Mouse (Mus musculus): ENCODE results near the gene Slc35f3. TPM values are rescaled to one million over a fixed set of nuclear protein-coding genes. Genes with fewer than 3 reads are reported as not detected.

Gene Slc35f3
- polyA plus RNA-seq, 1 experiment: 0.91 TPM

DNA sequence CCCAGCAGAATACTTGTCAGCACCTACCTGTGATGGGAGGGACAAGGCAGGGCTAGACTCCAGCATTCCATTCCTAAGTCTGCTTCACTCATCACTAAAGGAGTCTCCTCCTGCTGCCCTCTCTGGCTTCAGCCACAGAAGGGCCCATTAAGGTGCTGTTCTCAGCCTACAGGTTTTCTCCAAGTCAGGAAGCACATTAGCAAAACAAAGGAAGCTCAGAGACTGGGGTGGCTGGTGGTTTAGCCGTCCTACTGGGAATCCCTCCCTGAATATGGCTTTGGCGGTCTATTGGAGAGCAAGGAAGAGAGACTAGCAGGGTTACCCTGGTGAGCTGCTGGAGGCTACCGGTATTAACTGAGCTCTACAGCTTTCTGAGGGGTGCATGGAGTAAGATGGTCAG is 59.6 kb downstream of the Slc35f3 start:
- TF ChIP-seq POLR2A (IDR thresholded peaks at IDR 0.05; ENCODE audit: borderline replicate concordance, extremely low read depth, low read depth, low read length): no peak
- TF ChIP-seq CTCF (IDR thresholded peaks at IDR 0.05; ENCODE audit: insufficient read depth, low read length): no peak

DNA sequence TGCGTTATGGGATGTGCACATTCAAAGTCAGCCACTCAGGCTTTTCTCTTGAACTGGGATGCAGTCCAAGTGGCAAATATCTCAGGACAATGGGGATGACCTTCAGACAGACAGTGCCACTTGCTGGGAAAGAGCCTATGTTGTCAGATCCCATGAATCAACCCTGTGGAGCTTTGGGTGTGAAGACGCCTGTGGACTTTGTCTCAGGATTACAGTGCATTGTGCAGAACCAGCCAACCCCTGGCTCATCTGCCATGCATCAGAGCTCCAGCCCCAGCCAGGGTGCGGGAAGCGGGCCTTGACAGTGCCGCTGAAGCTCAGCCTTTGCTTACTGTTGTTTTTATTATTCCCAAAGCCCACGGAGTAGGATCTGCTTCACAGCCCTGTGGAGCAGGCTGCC is 60.9 kb downstream of the Slc35f3 start:
- TF ChIP-seq CTCF (IDR thresholded peaks at IDR 0.05; ENCODE audit: insufficient read depth, low read length): no peak
- no peak for TF ChIP-seq POLR2A (IDR thresholded peaks at IDR 0.05; ENCODE audit: borderline replicate concordance, extremely low read depth, low read depth, low read length)
- 80% methylated on average over 6 of the region's 6 CpGs for WGBS

More for the DNA sequence above, 59.6 kb downstream of the Slc35f3 start:
- no peak overlapping the region for H3K4me3 ChIP-seq (replicated peaks; ENCODE audit: extremely low read depth, low read depth, low read length)
- no peak for DNase-seq
- H3K4me1 ChIP-seq (ENCODE audit: control insufficient read depth, insufficient read depth, low read length): no peaks in the 10 kb centered on the region; the same call in 1 of the 2 replicates
- WGBS: 46% methylated on average over 3 of the region's 3 CpGs

DNA sequence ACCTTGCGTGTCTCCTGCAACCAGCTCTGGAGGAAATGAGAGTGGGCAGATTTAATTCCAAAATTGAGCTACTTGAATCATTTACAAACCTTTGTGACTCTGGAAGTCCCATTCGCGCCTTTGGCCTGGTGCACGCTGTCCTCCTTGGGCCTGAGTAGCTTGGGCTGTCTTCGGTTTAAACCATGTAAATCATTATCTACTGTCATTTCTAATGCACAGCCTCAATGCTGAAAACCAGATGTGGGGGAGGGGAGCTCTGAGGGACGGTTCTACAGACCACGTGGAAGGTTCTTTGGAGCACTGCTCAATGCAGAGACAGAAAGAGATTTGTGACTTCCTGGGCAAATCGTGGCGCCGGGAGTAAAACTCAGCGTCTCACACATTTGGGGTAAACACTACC is 61.7 kb downstream of the Slc35f3 start:
- H3K4me3 ChIP-seq (replicated peaks; ENCODE audit: extremely low read depth, low read depth, low read length): no peak overlapping the region
- no peak for TF ChIP-seq CTCF (IDR thresholded peaks at IDR 0.05; ENCODE audit: insufficient read depth, low read length)
- no peak for TF ChIP-seq POLR2A (IDR thresholded peaks at IDR 0.05; ENCODE audit: borderline replicate concordance, extremely low read depth, low read depth, low read length)
- no peak for DNase-seq
- no peaks in the 10 kb centered on the region; the same call in 1 of the 2 replicates for H3K4me1 ChIP-seq (ENCODE audit: control insufficient read depth, insufficient read depth, low read length)
- 60% methylated on average over 11 of the region's 11 CpGs for WGBS

More for the DNA sequence above, 60.9 kb downstream of the Slc35f3 start:
- DNase-seq: no peak
- no peak overlapping the region for H3K4me3 ChIP-seq (replicated peaks; ENCODE audit: extremely low read depth, low read depth, low read length)
- H3K4me1 ChIP-seq (ENCODE audit: control insufficient read depth, insufficient read depth, low read length): no peaks in the 10 kb centered on the region; the same call in 1 of the 2 replicates

DNA sequence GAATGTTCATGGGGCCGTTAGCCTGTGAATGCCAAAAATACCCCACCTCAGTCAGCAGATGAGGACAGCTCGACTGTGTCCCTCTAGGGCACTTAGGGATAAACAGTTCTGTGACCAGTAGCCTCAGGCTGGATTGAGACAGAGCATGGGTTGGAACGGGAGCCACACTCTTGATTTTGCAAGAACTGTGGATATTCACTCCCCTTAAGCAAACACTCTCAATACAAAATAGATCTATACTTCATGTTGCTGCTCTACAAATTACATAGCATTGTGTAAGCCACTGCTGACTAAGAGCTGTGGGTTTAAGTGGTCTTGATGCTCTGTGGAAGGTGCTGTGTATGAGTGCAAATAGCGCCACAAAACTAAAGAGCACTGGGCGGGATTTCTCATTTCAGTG is 62.3 kb downstream of the Slc35f3 start:
- 48% methylated on average over 5 of the region's 5 CpGs for WGBS
- no peak for DNase-seq
- H3K4me1 ChIP-seq (ENCODE audit: control insufficient read depth, insufficient read depth, low read length): no peaks in the 10 kb centered on the region; the same call in 1 of the 2 replicates
- TF ChIP-seq POLR2A (IDR thresholded peaks at IDR 0.05; ENCODE audit: borderline replicate concordance, extremely low read depth, low read depth, low read length) (no peak), CTCF (IDR thresholded peaks at IDR 0.05; ENCODE audit: insufficient read depth, low read length) (no peak)
- no peak overlapping the region for H3K4me3 ChIP-seq (replicated peaks; ENCODE audit: extremely low read depth, low read depth, low read length)

DNA sequence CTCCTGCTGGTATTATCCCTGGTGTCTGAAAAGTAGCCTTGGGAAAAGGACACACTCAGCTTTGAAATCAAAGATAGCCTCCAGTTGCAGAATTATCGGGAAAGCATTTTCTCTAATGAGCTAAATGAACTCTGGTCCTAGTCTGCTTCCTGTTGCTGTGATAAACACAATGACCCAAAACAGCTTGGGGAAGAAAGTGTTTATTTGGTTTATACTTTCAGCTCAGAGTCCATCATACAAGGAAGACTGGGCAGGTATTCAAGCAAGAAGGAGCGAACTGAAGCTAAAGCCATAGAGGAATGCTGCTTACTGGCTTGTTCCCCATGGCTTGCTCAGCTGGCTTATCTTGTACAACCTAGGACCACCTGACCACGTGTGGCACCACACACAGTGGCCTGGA is 67.9 kb downstream of the Slc35f3 start:
- no peak for TF ChIP-seq POLR2A (IDR thresholded peaks at IDR 0.05; ENCODE audit: borderline replicate concordance, extremely low read depth, low read depth, low read length)
- TF ChIP-seq CTCF (IDR thresholded peaks at IDR 0.05; ENCODE audit: insufficient read depth, low read length): no peak
- WGBS: 46% methylated on average over 3 of the region's 3 CpGs
- DNase-seq: no peak
- Histone ChIP-seq H3K4me1 (ENCODE audit: control insufficient read depth, insufficient read depth, low read length) (no peaks in the 10 kb centered on the region), H3K4me3 (replicated peaks; ENCODE audit: extremely low read depth, low read depth, low read length) (no peak overlapping the region)

DNA sequence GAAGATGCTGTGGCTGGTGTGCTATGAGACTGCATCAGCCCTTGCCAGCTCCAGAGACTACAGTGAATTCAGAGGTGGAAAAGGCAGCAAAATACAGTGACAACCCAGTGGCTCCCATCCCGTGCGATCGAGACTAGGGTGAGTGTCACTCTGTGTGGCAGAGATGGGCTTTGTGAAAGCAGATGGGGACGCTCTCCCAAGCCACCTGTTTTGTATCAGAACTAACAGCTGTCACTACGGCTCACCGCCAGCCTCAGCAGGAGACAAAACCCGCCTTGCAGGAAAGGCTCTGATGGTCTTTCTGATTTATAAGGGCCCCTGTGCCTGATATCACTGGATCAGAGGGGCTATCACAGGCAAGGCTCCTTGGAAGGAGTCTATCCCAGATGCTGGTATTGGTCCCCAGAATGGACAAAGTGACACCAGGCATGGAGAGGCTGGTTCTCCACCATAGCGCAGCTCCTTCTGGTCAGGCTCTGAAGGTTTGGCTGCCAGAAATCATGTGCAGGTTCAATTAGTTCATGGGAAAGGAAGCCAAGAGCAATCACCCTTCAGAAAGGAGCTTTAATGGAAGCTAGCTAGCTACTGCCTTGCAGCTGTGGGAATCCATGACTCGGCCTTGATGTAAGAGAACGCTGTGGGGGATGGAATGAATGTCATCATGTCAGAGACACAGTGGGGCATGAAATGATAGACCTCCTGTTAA is 70.1 kb downstream of the Slc35f3 start:
- H3K4me1 ChIP-seq (ENCODE audit: control insufficient read depth, insufficient read depth, low read length): no peaks in the 10 kb centered on the region
- no peak for DNase-seq
- no peak overlapping the region for H3K4me3 ChIP-seq (replicated peaks; ENCODE audit: extremely low read depth, low read depth, low read length)
- 79% methylated on average over 10 of the region's 10 CpGs for WGBS
- TF ChIP-seq CTCF (IDR thresholded peaks at IDR 0.05; ENCODE audit: insufficient read depth, low read length) (no peak), POLR2A (IDR thresholded peaks at IDR 0.05; ENCODE audit: borderline replicate concordance, extremely low read depth, low read depth, low read length) (no peak)

DNA sequence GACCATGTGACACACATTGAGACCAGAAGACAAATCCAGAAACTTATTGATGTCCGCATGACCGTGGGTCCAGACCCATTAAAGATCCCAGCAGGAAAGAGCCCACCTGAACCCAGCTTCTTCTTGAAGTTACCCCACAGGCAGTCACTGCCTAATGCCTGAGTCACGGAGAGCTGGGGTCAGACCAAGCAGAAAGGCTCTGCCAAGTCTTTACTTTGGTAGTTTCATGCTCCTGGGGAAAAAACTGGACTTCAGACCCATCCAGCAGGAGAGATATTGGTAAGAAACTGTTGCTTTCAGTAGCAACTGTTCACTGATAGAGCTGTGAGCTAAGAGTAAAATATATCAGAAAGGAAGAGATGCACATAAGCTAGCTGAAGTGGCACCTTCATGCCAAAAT is 73.5 kb downstream of the Slc35f3 start:
- H3K4me1 ChIP-seq (ENCODE audit: control insufficient read depth, insufficient read depth, low read length): no peaks in the 10 kb centered on the region
- no peak for DNase-seq

DNA sequence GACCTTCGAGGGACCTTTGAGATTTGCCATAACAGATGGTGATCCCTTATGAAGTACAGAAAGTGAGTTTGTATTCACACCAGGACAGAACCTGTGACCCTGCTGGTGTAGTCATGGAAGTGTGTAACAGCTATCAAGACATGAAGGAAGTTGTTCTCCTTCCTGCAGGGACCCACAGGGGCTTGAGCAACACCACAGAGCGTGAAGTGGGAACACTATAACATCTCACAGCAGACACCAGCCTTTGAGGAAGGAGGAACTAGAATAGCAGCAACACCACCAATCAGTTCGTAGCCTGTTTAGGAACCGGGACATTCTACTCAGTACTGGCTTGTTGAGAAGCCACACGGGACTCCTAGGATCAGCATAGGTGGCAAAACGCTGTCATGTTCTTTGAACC is 81.2 kb downstream of the Slc35f3 start:
- no peak for DNase-seq
- no peaks in the 10 kb centered on the region for H3K4me1 ChIP-seq (ENCODE audit: control insufficient read depth, insufficient read depth, low read length)
- H3K4me3 ChIP-seq (replicated peaks; ENCODE audit: extremely low read depth, low read depth, low read length): no peak overlapping the region
- 76% methylated on average over 6 of the region's 6 CpGs for WGBS
- TF ChIP-seq POLR2A (IDR thresholded peaks at IDR 0.05; ENCODE audit: borderline replicate concordance, extremely low read depth, low read depth, low read length) (no peak), CTCF (IDR thresholded peaks at IDR 0.05; ENCODE audit: insufficient read depth, low read length) (no peak)

More for the DNA sequence above, 73.5 kb downstream of the Slc35f3 start:
- 77% methylated on average over 3 of the region's 3 CpGs for WGBS
- TF ChIP-seq CTCF (IDR thresholded peaks at IDR 0.05; ENCODE audit: insufficient read depth, low read length) (no peak), POLR2A (IDR thresholded peaks at IDR 0.05; ENCODE audit: borderline replicate concordance, extremely low read depth, low read depth, low read length) (no peak)
- no peak overlapping the region for H3K4me3 ChIP-seq (replicated peaks; ENCODE audit: extremely low read depth, low read depth, low read length)

DNA sequence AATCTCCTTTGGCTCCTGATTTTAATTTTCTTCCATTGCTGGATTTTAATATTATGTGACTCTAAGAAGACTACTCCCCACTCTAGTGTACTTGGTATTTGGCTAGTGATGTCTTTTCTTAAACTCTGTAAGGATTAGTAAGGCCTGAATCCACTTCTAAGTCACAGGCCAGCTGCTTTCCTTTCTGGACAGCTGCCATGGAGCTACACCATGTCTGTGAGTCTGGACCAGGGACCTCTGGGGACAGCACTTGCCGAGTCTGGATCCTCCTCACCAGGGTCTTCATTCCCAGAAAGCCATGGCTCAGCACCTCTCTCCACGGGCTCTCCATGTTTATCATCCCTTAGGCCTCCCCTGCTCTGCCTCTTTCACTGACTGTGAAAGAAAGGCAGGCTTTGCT is 81.8 kb downstream of the Slc35f3 start:
- 39% methylated on average over 2 of the region's 2 CpGs for WGBS
- no peak for DNase-seq
- Histone ChIP-seq H3K4me3 (replicated peaks; ENCODE audit: extremely low read depth, low read depth, low read length) (no peak overlapping the region), H3K4me1 (ENCODE audit: control insufficient read depth, insufficient read depth, low read length) (no peaks in the 10 kb centered on the region)
- TF ChIP-seq CTCF (IDR thresholded peaks at IDR 0.05; ENCODE audit: insufficient read depth, low read length): no peak
- no peak for TF ChIP-seq POLR2A (IDR thresholded peaks at IDR 0.05; ENCODE audit: borderline replicate concordance, extremely low read depth, low read depth, low read length)

DNA sequence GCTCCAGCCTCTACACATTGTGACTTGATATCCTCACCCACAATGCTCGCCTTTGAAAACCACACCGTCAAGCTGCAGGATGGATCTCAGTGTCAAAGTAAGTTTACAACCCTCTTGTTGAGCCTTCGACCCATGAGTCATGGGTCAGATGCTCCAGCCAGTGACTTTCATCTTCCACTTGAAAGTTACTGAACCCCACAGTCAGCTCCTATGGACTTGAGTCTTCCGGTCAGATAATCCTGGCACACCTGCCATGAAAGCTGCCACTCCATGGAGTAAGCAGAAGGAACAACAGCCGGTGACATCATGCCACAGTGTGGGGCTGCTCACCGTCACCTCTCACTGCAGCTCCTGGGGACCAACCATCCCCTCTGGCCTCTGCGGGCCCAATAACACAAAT is 82.9 kb downstream of the Slc35f3 start:
- TF ChIP-seq CTCF (IDR thresholded peaks at IDR 0.05; ENCODE audit: insufficient read depth, low read length) (no peak), POLR2A (IDR thresholded peaks at IDR 0.05; ENCODE audit: borderline replicate concordance, extremely low read depth, low read depth, low read length) (no peak)
- Histone ChIP-seq H3K4me1 (ENCODE audit: control insufficient read depth, insufficient read depth, low read length) (no peaks in the 10 kb centered on the region), H3K4me3 (replicated peaks; ENCODE audit: extremely low read depth, low read depth, low read length) (no peak overlapping the region)
- WGBS: 67% methylated on average over 7 of the region's 7 CpGs
- DNase-seq: no peak
